Mouse (Mus musculus) myocyte (in vitro differentiated cells): Measurements from ENCODE around the gene Inka1.

Experiments
- CEBPB ChIP-seq: IDR thresholded peaks from 2 replicates; pipeline ENCODE4 v1.6.1; 2011; ENCODE audit warnings: mild to moderate bottlenecking, moderate library complexity; ENCODE audit not compliant: poor library complexity, insufficient read depth, severe bottlenecking
- E2F4 ChIP-seq: IDR thresholded peaks from one replicate; pipeline ENCODE4 v1.6.1; 2011; ENCODE audit warnings: mild to moderate bottlenecking, control low read depth, moderate library complexity; ENCODE audit not compliant: insufficient read depth
- MAX ChIP-seq: IDR thresholded peaks from one replicate; pipeline ENCODE4 v1.6.1; 2011; ENCODE audit warnings: low read depth, mild to moderate bottlenecking, control low read depth
- MYOD1 ChIP-seq, 3 experiments: IDR thresholded peaks; one replicate each; pipeline ENCODE4 v1.6.1; 2011; ENCODE audit warnings: control low read depth in 2 of 3, low read depth in 2 of 3, mild to moderate bottlenecking in 2 of 3, moderate library complexity in 1 of 3; ENCODE audit not compliant: insufficient read length in 2 of 3, control insufficient read depth in 1 of 3
- MYOG ChIP-seq, 3 experiments: IDR thresholded peaks; one replicate each; pipeline ENCODE4 v1.6.1; 2011; ENCODE audit warnings: control low read depth in 2 of 3, low read depth in 2 of 3, mild to moderate bottlenecking in 2 of 3; ENCODE audit not compliant: insufficient read length in 2 of 3, control insufficient read depth in 1 of 3, insufficient read depth in 1 of 3
- POLR2A ChIP-seq: IDR thresholded peaks from one replicate; pipeline ENCODE4 v1.6.1; 2011; ENCODE audit warnings: low read depth, mild to moderate bottlenecking, control low read depth, moderate library complexity; ENCODE audit not compliant: insufficient read length
- POLR2AphosphoS2 ChIP-seq: IDR thresholded peaks from one replicate; pipeline ENCODE4 v1.6.1; 2011; ENCODE audit warnings: low read depth, control low read depth; ENCODE audit not compliant: insufficient read length
- REST ChIP-seq: IDR thresholded peaks from one replicate; pipeline ENCODE4 v1.6.1; 2011; ENCODE audit warnings: mild to moderate bottlenecking, control low read depth, moderate library complexity; ENCODE audit not compliant: insufficient read depth, insufficient read length
- SRF ChIP-seq: IDR thresholded peaks from one replicate; pipeline ENCODE4 v1.6.1; 2011; ENCODE audit warnings: low read depth; ENCODE audit not compliant: control insufficient read depth, insufficient read length
- TCF12 ChIP-seq: IDR thresholded peaks from one replicate; pipeline ENCODE4 v1.6.1; 2011; ENCODE audit warnings: mild to moderate bottlenecking, control low read depth; ENCODE audit not compliant: poor library complexity, insufficient read depth, severe bottlenecking
- TCF3 ChIP-seq: IDR thresholded peaks from one replicate; pipeline ENCODE4 v1.6.1; 2011; ENCODE audit warnings: low read depth, control low read depth; ENCODE audit not compliant: insufficient read length
- USF1 ChIP-seq: IDR thresholded peaks from one replicate; pipeline ENCODE4 v1.6.1; 2011; ENCODE audit warnings: low read depth, mild to moderate bottlenecking, control low read depth, moderate library complexity

- TF ChIP-seq POLR2A (no peak), MYOG (IDR thresholded peaks at IDR 0.05; ENCODE audit: control insufficient read depth in 1 of 3, insufficient read depth in 1 of 3, insufficient read length in 2 of 3, low read depth in 2 of 3) (no peak), POLR2AphosphoS2 (no peak), CEBPB (no peak), E2F4 (no peak), SRF (no peak), TCF12 (no peak), MAX (no peak), USF1 (no peak), TCF3 (no peak), MYOD1 (IDR thresholded peaks at IDR 0.05; ENCODE audit: control insufficient read depth in 1 of 3, insufficient read length in 2 of 3, low read depth in 2 of 3) (no peak), REST (no peak)
These were observed 25.8 kb downstream of the Inka1 start for GRCm38 (mm10) chr9:107959896-107960295.
